Mouse (Mus musculus) lung, adult 18-20 months (tissue): ENCODE data around the gene Eps8l3.

Experiments used
- DNase-seq, 2 experiments: peaks; one replicate each; pipeline ENCODE4 v3.0.0; 2022; ENCODE audit warnings: mixed read lengths in 2 of 2

Eps8l3 gene

DNA sequence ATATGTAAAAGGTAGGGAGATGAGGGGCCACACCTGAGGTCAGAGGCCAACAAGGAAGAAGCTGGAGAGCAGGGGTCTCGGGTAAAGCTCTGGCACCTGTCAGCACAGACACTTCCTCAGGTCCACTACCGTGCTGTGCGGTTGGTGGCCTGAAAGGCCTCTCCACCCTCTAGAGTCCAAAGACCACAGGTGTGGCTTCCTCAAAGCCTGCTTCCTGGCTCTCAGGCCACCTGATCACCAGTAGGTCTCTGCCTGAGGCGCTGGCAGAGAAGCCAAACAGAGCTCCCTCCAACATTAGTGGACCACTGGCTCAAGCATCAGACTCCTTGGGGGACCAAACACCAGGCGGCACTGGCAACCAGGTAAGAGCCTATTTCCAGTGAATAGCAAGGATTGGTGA is at the start of gene Eps8l3:
TSS of gene Eps8l3 (plus strand) at position 225 of the 400 bp plus-strand sequence.
- DNase-seq: no peak

DNA sequence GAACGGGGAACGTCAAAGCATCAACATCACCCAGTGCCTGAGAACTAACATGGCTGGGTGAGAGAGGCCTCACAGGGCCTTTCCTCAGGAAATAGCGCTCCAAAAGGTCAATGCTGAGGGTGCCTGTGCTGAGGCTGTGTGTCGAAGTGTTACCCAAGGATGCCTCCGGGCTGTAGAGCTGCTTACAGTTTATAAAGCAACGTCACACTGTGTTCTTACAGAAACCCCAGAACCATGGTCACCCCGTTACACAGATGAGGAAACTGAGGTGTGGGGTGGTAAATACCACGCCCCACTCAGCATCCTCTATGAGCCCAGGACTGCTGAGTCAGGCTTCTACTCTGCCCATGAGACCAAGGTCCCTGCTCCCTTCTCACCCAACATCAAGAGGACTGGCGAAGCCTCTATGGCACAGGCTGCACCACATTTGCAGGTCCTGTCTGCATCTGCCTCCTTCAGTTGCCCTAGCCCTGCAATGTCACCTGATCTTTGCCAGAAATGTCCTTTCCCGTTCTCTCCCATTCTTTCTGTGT is 49.1 kb upstream of the Eps8l3 start:
- DNase-seq: no peak

DNA sequence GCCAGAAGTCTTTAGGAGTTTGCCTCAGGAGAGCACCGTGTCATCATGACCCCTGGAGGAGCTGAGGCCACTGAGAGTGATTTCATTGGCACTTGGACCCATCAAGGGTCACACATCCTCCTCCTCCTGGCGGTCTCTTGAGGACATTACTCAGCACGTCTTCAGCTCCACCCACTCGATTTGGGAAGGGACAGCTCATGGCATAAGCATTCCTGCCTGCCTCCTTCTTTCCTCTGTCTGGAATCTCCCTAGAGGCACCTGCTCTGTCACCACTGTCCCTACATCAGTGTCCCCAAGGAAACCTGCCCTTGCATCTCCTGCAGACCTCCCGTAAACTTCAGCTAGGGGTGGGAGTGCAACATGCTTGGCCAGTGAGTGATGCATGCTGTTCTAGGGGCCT is 48.5 kb upstream of the Eps8l3 start:
- no peak for DNase-seq

DNA sequence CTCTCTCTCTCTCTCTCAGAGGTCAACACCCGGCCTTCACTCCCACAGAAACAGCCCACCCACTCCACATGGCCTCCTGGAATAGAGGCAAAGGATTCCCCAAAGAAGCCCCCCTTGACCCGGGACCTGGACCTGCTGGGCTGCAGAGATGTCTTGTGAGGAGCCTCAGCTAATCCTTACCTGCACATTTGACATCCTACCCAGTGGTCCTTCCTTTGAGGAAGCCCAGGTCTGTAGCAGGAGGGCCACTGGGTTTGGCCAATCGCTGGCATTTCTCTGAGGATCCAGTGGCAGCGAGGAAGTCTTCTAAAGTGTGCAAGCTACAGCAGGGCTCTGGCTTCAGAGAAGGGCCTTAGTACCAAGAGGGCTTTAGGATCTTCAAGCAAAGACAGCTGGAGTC is 48.0 kb upstream of the Eps8l3 start:
- no peak for DNase-seq

GRCm38 (mm10) chr3:107829625-107830024 is 47.4 kb upstream of the Eps8l3 start:
- peak; percentile 50 to 56 for DNase-seq

- DNase-seq: no peak
Measured at GRCm38 (mm10) chr3:107831875-107832554, 45.0 kb upstream of the Eps8l3 start.

DNA sequence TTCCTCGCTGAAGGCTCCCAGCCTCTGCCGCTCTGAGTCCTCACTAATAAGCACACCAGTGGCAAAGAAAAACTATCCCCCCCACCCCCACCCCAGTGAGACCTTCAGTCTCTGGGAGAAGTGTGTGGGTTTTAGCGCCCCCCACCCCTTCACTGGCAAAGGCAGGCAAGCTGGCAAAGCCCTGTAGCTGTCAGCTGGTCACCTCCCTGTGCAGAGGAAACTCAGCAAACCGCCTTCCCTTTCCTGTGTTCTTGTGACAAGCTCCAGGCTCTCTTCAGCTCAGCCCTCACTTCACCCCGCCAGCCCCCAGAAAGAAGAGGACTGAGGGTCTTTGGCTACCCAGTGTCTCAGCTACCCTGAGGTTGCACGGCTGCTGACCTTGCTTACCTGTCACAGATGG is 44.4 kb upstream of the Eps8l3 start:
- no peak for DNase-seq

- no peak for DNase-seq
Measured at GRCm38 (mm10) chr3:107833370-107833769, 43.7 kb upstream of the Eps8l3 start.

DNA sequence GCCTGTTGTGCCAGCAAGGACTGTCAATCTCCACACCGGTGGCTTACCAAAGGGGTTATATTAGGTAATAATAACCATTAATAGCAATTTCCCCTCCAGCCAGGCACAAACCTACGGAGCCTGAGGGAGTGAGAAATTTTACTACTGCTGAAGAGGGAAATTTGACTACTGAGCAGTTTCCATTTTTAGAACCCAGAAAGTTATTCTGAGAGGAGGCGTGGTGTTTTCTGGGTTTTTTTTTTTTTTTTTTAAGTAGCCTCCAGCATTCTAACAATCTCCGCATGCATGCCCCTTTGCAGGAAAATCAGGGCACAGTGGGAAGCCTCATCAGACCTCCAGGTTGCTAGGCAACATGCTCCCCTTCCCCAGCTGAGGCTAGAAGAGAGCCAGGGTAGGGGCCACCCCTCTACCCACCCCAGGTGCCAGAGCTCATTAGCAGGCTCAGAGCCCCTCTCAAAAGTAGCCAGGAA is 43.1 kb upstream of the Eps8l3 start:
- no peak for DNase-seq

GRCm38 (mm10) chr3:107835301-107835700 is 41.7 kb upstream of the Eps8l3 start:
- DNase-seq: no peak

GRCm38 (mm10) chr3:107839855-107840254 is 37.2 kb upstream of the Eps8l3 start:
- DNase-seq: no peak

DNA sequence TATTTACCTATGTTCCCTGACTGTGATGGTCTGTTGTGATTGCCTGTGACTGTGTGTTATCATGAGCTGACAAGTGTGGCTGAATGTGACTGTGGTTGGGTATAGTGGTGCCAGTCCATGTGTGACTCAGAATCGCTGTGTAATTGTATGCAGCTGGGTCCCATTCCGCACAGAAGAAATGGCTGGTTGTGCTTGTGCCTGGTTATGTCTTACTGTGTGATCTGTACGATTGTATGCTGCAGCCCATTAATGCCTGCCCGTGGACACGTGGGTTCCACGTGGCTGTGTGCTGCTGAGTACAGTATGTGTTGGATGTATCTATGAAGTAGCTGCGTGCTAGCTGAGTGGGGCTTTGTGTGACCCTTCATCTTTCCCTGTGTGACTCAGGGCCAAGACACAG is 36.2 kb upstream of the Eps8l3 start:
- DNase-seq: no peak

DNA sequence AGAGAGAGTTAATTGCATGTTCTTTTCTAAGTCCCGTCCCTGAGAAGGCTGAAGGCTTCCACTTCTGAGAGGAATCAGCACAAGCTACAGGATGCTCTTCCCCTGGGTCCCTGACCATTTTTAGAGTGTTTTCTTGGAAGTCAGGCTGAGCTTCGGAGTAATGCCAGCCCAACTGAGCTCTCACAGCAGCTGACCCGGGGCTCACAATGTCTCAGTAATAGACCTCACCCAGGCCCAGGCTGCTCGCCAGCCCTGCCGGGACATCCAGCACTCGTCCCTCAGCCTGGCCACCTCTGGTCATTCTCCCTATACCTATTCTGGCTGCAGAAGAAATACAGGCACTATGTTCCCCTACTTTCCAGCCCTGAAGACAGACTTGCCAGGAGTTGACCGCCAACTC is 35.7 kb upstream of the Eps8l3 start:
- DNase-seq: no peak

DNA sequence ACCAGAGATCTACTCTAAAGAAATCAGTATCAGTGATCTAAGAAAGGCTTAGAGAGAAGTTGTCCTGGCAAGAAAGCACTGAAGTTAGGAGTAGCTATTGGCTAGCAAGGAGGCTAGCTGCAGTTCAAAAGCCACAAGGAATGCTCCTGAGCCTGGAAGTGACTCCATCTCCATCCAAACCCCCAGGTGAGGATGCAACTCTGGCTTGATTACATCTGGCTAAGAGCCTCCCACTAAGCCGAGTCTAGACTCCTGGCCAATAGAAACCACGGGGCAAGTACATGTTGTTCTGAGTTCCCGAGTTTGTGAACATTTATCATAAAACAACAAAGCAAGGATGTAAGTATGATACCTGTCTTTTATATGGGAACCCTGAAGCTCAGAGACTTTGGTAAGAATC is 33.6 kb upstream of the Eps8l3 start:
- DNase-seq: no peak

DNA sequence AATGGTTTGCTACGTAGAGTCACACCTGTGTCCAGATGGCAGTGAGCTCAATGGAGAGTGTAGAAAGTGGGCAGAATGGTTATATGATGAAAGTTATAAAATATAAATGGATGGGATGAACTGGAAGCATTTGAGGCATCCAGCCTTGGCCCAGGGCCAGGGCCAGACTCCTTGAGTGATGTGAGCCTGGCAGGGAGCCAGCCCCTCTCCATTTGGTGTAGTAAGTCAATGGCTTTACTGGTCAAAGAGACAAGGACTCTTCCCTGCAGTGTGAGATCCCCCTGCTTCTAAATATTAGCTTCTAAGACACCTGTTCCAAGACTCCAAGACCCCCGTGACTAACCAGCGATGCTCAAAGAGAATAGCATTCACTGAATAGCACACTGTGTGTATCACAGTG is 33.0 kb upstream of the Eps8l3 start:
- peak in 1 of 2 experiments; percentile 43 for DNase-seq

GRCm38 (mm10) chr3:107844499-107844898 is 32.5 kb upstream of the Eps8l3 start:
- DNase-seq: peak in 1 of 2 experiments; percentile 39

- DNase-seq: no peak
Measured at GRCm38 (mm10) chr3:107846175-107846574, 30.9 kb upstream of the Eps8l3 start.

DNA sequence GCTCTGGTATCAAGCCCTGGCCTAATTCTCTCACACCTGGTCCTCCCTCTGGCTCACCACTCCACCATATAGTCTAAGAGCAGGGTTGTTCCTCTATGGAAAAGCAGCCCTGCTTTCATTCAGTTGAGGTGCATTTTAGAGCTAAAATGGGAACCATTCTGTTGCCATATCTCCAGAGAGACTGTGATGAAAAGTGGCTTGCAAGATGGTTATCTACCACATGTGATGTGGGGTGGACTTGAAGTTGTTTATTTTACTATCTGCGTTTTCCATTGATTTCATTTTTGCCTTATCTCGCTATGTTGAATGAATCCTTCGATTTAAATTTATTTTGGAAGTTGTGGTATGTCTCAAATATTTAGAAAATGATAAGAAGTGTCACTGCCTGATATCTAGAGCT is 30.2 kb upstream of the Eps8l3 start:
- DNase-seq: no peak

GRCm38 (mm10) chr3:107848126-107848525 is 28.9 kb upstream of the Eps8l3 start:
- DNase-seq: no peak

DNA sequence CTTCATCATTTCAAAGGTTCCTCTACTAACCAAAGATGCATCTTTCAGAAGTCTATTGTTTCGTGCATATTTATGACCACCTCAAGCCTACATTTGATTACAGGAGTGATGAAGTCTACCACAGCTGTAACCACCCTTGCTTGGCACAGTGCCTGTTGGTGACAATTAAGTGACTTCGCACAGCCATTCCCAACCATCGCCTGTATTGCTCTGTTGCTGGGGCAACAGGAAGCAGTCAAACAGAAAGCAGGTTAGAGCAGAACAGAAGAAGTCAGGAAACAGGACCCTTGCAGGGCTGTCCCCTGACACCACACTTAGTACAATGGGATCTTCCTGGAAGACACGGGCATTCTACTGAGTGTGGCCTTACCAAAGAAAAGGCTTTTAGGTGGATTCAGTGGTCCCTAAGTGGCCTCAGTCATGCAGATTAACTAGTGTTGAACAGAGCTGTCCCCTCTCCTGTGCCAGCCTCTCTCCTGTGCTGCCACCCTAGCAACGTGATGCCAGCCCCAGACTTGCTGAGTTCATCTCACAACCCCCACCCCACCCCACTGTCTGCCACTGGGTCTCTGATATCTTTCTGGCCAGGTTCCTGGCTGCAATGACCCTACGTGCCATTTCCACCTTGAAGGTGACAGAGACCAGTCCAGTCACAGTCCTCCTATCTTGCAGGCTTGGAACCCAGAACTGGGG is 27.9 kb upstream of the Eps8l3 start:
- DNase-seq: no peak

DNA sequence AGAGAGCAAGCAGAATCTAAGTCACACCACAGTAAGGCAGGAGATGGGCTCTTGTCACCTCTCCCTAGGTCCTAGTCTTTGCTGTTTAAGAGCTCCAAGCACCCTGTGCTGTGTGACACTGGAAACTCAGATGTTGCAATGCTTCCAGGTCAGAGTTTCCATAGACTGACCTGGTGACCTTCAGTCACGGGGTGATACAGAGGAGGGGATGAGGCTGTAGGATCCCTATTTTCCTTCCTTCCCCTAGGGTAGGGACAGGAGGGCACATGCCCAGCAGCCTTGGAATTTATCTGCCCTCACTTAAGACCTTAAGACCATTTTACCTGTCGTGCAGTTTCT is 27.4 kb upstream of the Eps8l3 start:
- DNase-seq: no peak

DNA sequence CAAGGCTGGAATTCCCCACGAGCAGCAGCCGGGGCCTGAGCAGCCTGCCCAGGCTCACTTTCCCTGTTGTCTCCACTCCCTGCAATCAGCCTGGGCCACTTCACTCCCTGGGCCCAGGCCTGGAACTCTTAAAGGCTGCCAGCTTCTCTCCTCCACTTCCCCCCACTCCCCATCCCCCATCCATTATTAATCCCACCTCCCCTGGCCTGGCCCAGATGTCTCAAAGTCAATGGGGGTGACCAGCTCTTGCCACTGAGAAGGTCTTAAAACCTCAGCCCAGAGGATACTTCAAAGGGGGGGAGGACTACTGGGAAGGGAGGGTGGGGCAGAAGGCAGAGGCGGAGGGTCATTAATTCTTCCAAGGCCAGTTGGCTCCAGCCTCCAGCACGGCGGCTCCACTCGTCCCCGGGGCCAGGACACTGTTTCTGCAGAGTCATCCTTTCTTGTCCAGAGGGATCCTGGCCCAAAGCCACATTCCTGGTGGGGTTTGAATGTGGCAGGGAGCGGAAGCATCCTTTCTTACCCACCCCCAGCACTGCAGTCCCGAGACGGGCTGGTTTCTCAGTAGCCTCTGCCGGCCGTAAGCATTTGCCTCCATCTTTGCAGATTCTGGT is 26.5 kb upstream of the Eps8l3 start:
- peak; percentile 59 to 64 for DNase-seq

DNA sequence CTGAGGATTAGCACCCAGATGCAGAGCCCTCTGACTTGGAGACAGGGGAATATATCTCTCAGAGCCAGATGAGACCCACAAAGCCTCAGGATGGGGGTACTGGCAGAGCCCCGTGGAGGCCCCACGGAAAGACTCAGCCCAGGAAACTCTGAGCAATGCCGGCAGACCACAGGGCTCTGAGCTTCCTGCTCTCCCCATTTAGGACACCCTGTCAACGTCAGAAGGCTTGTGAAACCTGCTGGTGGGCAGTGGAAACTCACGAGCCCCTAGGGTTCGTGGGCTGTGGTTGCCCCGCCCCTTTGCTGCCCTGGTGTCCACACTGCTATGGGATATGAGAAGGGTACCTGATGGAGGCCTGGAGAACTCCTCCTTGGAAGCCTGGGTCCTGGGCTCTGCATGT is 24.2 kb upstream of the Eps8l3 start:
- no peak for DNase-seq
